Mouse (Mus musculus) bone marrow macrophage, adult 2 months (primary cell): Measurements from ENCODE around the gene Mia3.

Experiments used
- CTCF ChIP-seq: IDR thresholded peaks from 2 replicates; pipeline ENCODE4 v1.5.1; 2012; ENCODE audit warnings: low read depth, mild to moderate bottlenecking, low read length, moderate library complexity
- POLR2A ChIP-seq: IDR thresholded peaks from 2 replicates; pipeline ENCODE4 v1.6.1; 2012; ENCODE audit warnings: mild to moderate bottlenecking, low read depth, low read length, borderline replicate concordance

- TF ChIP-seq CTCF (no peak), POLR2A (no peak)
Observed at GRCm38 (mm10) chr1:183381816-183382215, 12.5 kb upstream of the Mia3 start.
